Mouse (Mus musculus) cerebellum, adult 2 months (tissue): ENCODE data around the gene Prcc.

Experiments
- CTCF ChIP-seq: fragments of 200-500 bp; IDR thresholded peaks from 2 replicates; pipeline ENCODE4 v1.5.1; 2011; ENCODE audit warnings: low read depth, mild to moderate bottlenecking, control low read depth, low read length, moderate library complexity, borderline replicate concordance; ENCODE audit not compliant: insufficient read depth
- POLR2A ChIP-seq: fragments of 200-500 bp; IDR thresholded peaks from 2 replicates; pipeline ENCODE4 v1.6.1; 2011; ENCODE audit warnings: low read length, control low read depth, borderline replicate concordance; ENCODE audit not compliant: insufficient read depth

DNA sequence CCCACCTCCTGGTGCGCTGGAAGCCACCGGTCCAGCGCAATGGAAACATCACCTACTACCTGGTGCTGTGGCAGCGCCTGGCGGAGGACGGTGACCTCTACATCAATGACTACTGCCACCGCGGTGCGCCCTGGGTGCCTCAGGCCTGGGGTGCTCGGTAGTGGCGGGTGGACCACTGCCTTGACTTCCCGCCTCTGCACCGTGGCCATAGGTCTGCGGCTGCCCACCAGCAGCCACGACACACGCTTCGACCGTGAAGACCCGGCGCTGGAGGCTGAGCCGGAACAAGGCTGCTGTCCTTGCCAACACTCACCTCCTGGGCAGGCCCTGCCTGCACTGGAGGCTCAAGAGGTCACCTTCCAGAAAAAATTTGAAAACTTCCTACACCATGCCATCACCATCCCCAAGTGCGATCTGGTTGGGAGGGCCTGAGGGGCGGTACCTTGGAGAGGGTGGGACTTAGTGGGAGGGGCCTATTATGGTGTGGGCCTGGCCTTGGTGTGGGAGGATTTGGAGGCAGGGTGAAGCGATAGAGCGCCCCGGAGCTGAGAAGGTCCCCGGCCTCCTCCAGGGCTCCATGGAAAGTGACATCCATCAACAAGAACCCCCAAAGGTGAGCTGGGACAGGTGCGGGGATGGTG is 76.0 kb downstream of the Prcc start:
- TF ChIP-seq POLR2A (no peak), CTCF (no peak)
